Mouse (Mus musculus): Measurements from ENCODE around the gene Zeb2.

GRCm38 (mm10) chr2:45113912-45114311 lies 3.3 kb downstream of the Zeb2 start:
- TF ChIP-seq CTCF (conservative IDR thresholded peaks at IDR 0.05; ENCODE audit: low read length) (no peak), POU5F1 (IDR thresholded peaks at IDR 0.05; ENCODE audit: borderline replicate concordance, low read length) (no peak), NANOG (IDR thresholded peaks at IDR 0.05; ENCODE audit: borderline replicate concordance, low read length) (no peak)

Data from E14TG2a.4 (cell line).